Mouse (Mus musculus): ENCODE measurements around the gene Tecrl.

The Tecrl gene

DNA sequence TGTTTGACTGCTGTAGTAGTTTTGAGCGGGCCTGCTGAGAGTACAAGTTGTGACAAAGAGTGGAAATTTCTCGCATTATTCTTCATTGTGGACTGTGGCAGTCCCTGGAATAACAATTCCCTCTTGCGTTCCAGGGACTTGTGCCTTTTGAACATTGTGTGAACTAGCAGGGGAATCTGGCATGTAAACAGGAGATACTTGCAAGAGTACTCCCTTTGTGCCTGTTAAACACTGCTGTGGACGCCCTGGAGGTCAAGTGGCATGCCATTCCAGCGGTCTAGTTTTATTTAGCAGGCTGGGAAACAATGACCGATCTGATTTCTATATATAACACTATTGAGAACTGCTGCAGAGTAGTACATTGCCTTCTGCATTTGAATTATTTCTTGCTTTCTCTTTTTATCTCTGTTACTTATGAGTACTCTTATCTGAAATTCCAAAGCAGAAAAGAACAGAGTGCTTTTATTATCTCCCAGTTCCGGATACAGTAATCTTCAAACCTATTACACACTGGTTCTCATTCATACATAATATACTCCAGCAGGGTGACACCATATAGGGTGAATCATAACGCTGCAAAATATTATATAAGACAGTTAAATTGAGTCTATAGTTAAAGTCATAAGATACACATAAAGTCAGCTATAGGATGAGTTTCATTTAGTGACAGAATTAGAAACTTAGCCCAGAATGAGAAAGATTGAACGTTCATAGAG lies at the start of gene Tecrl:
Gene Tecrl (minus strand): TSS at position 350 of the 716 bp plus-strand sequence.
- no peak for DNase-seq

DNA sequence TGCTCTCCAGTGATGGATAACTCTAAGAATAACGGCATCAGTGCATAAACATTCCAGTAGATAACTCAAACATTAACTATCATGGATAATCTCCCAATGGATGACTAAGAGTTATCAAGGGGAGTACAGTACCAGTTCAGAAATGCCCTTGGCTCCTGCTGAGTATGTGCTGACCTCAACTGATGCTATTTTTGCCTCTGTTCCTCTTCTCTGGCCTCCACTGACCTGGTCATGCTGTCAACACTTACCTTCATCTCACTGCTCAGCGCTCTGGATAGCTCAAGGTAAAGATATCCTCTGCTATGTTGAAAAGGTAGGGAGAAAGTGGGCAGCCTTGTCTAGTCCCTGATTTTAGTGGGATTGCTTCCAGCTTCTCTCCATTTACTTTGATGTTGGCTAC lies 30.0 kb upstream of the Tecrl start:
- no peak for DNase-seq

DNA sequence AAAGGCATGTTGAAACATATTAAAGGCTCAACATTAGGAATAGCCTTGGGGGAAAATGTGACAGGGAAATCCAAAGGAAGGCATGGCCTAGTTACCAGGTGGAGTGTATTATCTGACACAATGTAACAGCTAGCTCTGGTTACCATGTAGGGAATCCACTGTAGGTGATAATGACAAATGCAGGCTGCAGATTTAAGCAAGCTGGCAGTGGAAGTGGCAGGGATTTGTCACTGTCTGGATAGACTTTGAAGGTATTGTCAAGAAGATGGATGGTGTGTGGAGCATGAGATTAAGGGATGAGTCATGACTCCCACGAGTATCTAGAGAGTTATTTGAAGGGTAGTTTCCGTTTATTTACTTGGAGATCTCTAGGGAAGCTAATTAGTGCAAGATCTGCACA lies 3.4 kb downstream of the Tecrl start:
- no peak for DNase-seq

DNA sequence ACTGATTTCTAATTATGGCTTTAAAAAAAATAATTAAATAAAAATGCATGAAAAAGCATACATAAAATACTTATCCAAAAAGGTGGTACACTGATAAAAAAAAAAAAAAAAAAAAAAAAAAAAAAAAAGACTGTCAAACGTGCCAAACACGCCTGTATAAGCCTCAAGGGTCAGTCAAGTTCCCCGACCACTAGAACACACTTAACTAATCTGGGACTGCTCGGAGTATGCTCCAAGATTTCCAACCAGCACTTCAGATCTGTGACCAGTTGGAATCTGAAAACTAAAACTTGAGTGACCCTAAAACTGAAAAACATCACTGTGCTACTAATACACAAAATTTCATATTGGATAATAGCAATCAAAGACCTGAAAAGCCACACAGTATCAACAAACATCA lies 15.9 kb downstream of the Tecrl start:
- DNase-seq, result no peak

DNA sequence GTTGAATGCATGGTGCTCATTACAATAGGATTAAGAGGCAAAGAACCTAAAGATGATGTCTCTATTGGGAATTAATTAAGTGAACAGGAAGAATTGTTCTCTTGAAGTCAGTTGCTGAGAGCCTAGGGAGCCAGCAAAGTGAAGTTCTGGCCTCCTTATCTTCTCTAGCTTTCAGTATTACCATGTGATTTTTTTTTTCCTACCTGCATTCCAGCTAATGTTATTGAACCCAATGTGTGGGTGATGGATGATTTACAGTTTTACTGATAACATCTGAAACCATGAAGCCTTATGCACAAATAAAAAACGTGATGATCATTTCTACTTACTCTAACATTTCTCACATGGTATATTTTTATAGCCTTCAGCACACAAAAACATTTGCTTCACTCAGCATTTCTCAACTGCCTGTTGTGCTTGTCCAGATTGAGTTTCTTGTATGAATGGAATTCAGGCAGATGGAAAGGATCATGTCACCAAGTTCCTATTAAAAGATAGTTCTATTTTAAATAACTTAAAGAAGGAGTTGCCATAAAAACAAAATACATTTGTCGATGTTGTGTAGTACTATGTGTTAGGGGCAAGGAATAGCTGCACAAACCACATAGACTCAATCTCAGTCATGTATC lies 87.7 kb downstream of the Tecrl start:
- DNase-seq, result no peak

DNA sequence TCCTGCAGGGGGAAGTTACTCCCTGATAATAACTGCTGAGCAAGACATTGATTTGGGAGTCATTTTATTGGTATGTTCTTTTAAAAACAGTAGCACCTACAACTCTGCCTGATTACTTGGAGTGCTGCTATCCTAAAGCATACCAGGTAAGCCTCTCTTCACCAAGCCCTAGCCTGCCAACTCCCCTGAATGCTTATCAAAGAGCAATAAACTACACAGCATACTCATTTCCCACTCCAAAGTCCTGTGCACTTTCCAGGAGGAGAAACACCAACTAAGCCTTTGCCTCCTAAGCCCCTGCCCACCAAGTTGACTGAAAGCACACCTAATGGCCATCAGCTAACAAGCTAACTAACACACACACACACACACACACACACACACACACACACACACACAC lies 94.9 kb downstream of the Tecrl start:
- no peak for DNase-seq

DNA sequence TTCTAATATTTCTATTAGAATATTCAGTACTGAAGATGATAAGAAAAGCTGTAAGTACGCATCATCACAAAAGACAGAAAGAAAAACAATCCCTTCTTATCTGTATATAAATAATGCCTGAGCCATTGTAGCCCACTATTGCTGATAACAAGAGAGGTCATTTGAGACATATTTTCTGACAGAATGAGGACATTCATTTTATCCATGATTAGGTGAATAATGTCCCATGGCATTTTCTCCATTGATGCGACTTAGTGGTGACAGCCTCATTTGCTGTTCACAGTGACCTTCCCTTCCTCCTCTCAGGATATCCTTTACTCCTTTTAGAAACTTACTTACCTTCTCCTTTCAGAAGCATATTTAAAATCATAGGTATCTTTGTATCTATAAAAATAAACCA lies 100.9 kb downstream of the Tecrl start:
- DNase-seq, result no peak

DNA sequence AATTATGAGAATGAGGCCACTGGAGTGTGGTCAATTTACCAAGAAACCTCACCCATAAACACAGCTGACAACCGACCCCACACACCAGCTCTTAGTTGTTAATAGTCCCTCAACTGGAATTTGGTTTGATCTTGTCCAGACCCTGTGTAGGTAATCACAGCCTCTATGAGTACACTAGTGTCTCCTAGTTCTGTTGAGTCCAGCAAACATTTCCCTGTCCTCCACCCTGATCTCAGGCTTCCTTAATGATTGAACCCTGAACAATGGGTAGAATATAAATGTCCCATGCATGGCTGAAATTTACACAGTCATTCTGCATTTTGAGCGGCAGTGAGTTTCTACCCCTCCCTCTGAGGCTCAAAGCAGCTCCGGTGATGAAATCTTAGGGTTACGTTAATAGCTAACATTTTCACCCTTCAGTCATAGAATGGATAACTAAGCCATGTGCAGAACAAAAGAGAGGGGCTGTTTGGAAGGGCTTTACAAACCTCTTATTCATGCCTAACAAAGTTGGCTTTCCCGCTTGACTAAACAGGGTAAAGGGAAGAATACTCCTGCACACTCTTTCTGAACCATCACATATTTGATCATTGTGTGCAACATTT lies 116.0 kb downstream of the Tecrl start:
- no peak for DNase-seq

All from thymus, postnatal 25 days (tissue).